Mouse (Mus musculus) limb, embryonic 13.5 days (tissue): ENCODE results near the gene Dhrs1. TPM values are rescaled to one million over a fixed set of nuclear protein-coding genes. Genes with fewer than 3 reads are reported as not detected.

Experiments
- ATAC-seq: fragments of 200-750 bp; cut with Nextera tagmentation; 2 replicates; pipeline ENCODE4 v1.8.0; 2017; ENCODE audit warnings: low read depth, moderate number of reproducible peaks, moderate TSS enrichment; ENCODE audit not compliant: low FRiP score
- H3K27ac ChIP-seq: fragments of 300-500 bp; sonication (generic); 2 replicates; pipeline ENCODE4 v1.5.1; 2015; ENCODE audit warnings: inconsistent platforms, mild to moderate bottlenecking, moderate library complexity
- H3K27me3 ChIP-seq: fragments of 300-500 bp; sonication (generic); 2 replicates; pipeline ENCODE4 v1.6.1; 2015; ENCODE audit warnings: mild to moderate bottlenecking, inconsistent platforms
- H3K36me3 ChIP-seq: fragments of 300-500 bp; sonication (generic); 2 replicates; pipeline ENCODE4 v1.6.1; 2015; ENCODE audit warnings: inconsistent platforms, mild to moderate bottlenecking, moderate library complexity
- H3K4me1 ChIP-seq: fragments of 300-500 bp; sonication (generic); 2 replicates; pipeline ENCODE4 v1.6.1; 2015; ENCODE audit warnings: inconsistent platforms
- H3K4me2 ChIP-seq: fragments of 300-500 bp; sonication (generic); replicated peaks from 2 replicates; pipeline ENCODE4 v1.6.1; 2015; ENCODE audit warnings: inconsistent platforms, mild to moderate bottlenecking, moderate library complexity
- H3K4me3 ChIP-seq: fragments of 300-500 bp; sonication (generic); 2 replicates; pipeline ENCODE4 v1.5.1; 2015; ENCODE audit warnings: moderate library complexity, mild to moderate bottlenecking, inconsistent platforms
- H3K9ac ChIP-seq: fragments of 300-500 bp; sonication (generic); 2 replicates; pipeline ENCODE4 v1.6.1; 2015; ENCODE audit warnings: mild to moderate bottlenecking, inconsistent platforms
- H3K9me3 ChIP-seq: fragments of 300-500 bp; sonication (generic); 2 replicates; pipeline ENCODE4 v1.6.1; 2016; ENCODE audit warnings: inconsistent platforms
- WGBS: fragments of 180-500 bp; shearing (Covaris S2); methylation state at CpG from one replicate; pipeline ENCODE4 v1.1.7; 2015; 5-methylcytosine and 5-hydroxymethylcytosine counted together
- polyA plus RNA-seq: library from polyadenylated mRNA; unstranded; fragments of >200 nt; fragmentation: Nextera tagmentation; extraction: Ambion mirVana; gene quantifications from 2 replicates; pipeline ENCODE4 v1.2.1, GENCODE M21; 2015

Gene Dhrs1
- polyA plus RNA-seq, 1 experiment from 2014 or later = 78.1 TPM

DNA sequence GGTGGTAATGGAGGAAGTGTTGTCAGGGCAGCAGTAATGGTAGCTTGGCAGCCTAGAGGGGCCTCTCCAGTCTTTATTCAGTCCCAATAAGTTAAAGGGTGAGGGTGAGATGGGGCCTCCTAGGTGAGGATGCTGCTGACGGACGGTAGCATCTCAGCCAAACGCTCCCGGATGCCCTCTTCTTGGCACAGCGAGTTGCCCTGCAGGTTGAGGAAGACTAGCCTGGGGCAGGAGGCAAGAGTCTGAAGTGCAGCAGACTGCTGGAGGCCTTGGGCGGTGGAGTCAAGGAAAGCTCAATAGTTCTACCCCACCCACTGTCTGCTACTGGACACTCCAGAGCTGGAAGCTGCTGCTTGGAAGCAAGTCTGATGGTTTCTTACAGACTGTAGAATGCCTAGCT, 29.2 kb downstream of the Dhrs1 start:
- no peaks in the 10 kb centered on the region for H3K9me3 ChIP-seq
- H3K36me3 ChIP-seq = peaks cover 40% of the 10 kb centered on the region
- no peak overlapping the region for H3K27ac ChIP-seq
- peaks cover 19% of the 10 kb centered on the region for H3K4me1 ChIP-seq
- H3K27me3 ChIP-seq = peaks cover 30% of the 10 kb centered on the region
- H3K4me3 ChIP-seq = no peak overlapping the region
- WGBS = 85% methylated on average over 6 of the region's 6 CpGs
- no peak overlapping the region for H3K9ac ChIP-seq
- ATAC-seq = no peak
- H3K4me2 ChIP-seq = no peak overlapping the region

DNA sequence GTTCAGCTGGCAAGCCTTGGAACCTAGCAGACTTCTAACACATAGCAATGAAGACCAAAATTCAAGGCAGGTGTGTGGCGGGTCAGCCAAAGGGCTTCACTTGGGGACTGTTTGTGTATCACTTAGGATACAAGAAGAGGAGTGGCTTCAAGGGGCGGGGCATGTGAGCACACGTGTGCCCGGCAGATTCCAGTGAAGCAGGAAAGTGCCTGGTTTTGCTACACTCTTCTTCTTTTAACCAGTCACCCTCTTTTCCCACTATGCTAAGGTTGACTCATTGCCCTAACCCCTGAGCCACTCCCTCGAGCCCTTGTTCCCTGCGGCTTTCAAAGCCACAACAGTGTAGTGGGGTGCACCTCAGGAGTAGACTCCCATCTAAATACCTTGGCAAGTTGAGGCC, 30.6 kb downstream of the Dhrs1 start:
- whole genome bisulfite sequencing = 30% methylated on average over 6 of the region's 6 CpGs
- Histone ChIP-seq H3K27ac (no peak overlapping the region), H3K9ac (no peak overlapping the region), H3K4me1 (peaks cover 12% of the 10 kb centered on the region), H3K4me2 (no peak overlapping the region), H3K4me3 (no peak overlapping the region), H3K9me3 (no peaks in the 10 kb centered on the region), H3K36me3 (peaks cover 37% of the 10 kb centered on the region), H3K27me3 (peaks cover 30% of the 10 kb centered on the region)
- ATAC-seq = no peak

DNA sequence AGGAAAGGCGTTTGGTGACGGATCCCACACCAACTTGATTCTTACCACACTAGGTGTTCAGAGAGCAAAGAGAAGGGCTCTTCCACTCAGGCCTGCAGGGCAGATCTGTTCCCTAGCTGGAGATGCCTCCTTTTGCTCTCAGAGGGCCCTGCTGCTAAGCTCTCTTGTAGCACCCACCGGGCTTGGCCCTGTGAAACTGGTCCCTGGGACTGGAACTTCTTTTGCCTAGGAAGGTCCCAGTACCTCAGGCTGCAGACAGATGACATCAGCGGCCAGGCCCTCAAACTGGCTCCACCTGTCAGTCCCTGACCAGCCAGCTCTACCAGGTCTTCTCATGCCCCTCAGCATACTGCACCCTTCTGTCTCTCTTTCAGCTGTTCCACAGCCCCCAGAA, 31.8 kb downstream of the Dhrs1 start, which contains the start of gene Tgm1:
Gene Tgm1, minus strand, starts transcription at position 198 of the 394 bp plus-strand sequence.
- H3K4me2 ChIP-seq = peak within 1 kb of the TSS; percentile 58
- H3K4me3 ChIP-seq = peak within 1 kb of the TSS; percentile 31
- 18% methylated on average over 4 of the region's 4 CpGs for WGBS
- H3K9ac ChIP-seq = peak within 1 kb of the TSS; percentile 32
- no peak within 1 kb of the TSS for H3K27ac ChIP-seq
- no peak for ATAC-seq
- peaks cover 27% of the 10 kb centered on the region for H3K36me3 ChIP-seq
- H3K4me1 ChIP-seq = peaks cover 12% of the 10 kb centered on the region
- H3K9me3 ChIP-seq = no peaks in the 10 kb centered on the region
- H3K27me3 ChIP-seq = peaks cover 30% of the 10 kb centered on the region

DNA sequence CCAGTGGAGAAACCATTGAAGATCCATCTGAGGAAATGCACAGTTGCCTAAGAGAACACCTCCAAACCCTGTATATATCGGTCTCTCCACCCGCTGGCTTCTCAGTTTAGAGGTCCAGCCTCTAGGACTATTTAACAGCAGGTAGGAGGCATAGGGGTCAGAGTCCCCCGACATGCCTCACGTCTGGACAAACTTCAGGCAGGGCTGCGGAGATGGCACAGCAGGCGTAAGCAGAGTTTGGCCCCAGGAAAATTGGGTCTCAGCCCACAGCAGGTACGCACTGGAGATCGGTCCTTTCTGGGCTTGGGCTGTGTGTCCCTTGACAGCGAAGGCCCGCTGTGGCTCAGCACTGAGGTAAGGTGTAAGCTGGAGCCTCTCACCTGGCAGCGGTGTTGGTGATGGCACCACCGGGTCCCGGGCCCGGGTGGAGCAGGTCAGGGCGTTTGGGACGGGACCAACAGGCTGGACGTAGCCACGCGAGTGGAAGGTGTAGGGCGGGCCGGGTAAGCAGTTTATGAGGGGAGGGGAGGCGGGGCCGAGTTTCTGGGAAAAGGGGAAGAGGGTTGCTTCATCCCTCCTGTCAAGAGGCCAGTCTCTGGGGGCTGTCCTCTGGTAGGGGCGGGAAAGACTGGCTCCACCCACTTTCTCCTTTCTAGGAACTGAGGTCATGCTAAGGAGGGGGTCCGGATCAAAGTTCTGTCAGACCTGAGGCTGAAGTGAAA, 32.3 kb downstream of the Dhrs1 start:
- no peaks in the 10 kb centered on the region for H3K9me3 ChIP-seq
- H3K4me3 ChIP-seq = peak overlapping the region; percentile 31
- no peak for ATAC-seq
- H3K27ac ChIP-seq = no peak overlapping the region
- H3K4me2 ChIP-seq = peak overlapping the region; percentile 58
- peaks cover 12% of the 10 kb centered on the region for H3K4me1 ChIP-seq
- WGBS = 12% methylated on average over 25 of the region's 25 CpGs
- peaks cover 22% of the 10 kb centered on the region for H3K36me3 ChIP-seq
- H3K27me3 ChIP-seq = peaks cover 30% of the 10 kb centered on the region
- H3K9ac ChIP-seq = peak overlapping the region; percentile 32

DNA sequence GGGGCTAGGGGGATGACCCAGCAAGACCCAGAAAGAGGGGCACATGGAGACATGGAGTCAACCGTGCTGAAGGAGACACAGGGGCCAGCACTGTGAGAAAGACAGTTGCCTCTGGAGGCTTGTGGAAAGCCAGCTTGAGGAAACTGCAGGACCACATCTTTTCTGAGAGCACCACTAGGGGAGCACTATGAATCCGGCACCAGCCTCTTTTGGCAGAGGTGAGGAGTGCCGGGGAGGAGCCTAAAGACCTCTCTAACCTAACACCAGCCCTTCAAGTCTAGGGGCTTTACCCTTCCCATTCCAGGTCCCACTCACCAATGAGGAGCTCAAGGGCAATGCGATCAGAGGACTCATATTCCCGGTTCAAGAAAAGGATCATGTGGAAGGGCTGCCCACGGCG, 33.7 kb downstream of the Dhrs1 start:
- Histone ChIP-seq H3K4me3 (no peak overlapping the region), H3K27ac (no peak overlapping the region), H3K9me3 (no peaks in the 10 kb centered on the region), H3K4me2 (0 out of 2 replicates have a peak overlapping the region, but pooled peaks have one; percentile 28), H3K27me3 (peaks cover 30% of the 10 kb centered on the region), H3K9ac (no peak overlapping the region), H3K36me3 (peaks cover 10% of the 10 kb centered on the region), H3K4me1 (peaks cover 12% of the 10 kb centered on the region)
- no peak for ATAC-seq
- 79% methylated on average over 7 of the region's 7 CpGs for WGBS

DNA sequence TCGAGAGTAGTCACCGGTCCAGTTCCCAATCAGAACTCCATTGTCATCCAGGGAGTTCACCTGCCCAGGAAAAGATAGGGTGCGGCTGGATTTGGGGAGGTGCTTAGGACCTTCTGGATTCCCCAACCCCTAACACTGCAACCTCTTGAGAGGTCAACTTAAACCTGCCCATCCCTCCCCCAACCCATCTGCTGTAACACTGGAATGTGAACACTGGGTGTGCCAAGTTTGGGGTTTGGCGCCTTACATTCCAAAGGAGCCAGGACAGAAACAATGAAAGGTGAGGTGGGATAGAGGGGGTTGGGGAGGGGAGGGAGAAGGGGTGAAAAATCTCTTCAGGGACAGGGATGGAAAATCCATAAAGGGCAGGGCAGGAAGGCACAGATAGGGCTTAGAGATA, 36.0 kb downstream of the Dhrs1 start:
- Histone ChIP-seq H3K4me3 (no peak overlapping the region), H3K4me2 (no peak overlapping the region), H3K9me3 (no peaks in the 10 kb centered on the region), H3K27me3 (peaks cover 30% of the 10 kb centered on the region), H3K9ac (no peak overlapping the region), H3K36me3 (no peaks in the 10 kb centered on the region), H3K4me1 (peaks cover 12% of the 10 kb centered on the region), H3K27ac (no peak overlapping the region)
- WGBS = 75% methylated on average over 4 of the region's 4 CpGs
- no peak for ATAC-seq

DNA sequence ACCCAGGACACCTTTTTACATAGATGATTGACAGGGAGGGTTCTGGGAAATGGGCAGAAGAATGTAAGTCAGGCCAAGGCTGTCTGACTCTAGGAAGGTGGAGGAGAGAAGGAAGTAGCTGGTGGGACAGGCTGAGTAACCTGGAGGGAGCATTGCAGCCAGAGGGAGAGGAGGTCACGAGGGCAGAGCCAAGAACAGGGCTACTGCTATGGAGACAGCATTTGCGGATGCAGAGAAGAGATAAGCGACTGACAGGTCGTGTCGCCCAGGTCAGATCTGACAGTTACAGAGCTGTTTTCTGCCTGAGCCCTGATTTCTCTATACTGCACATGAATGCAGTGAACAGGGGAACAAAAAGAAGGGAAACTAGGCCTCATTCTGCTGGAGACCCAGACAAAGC, 38.1 kb downstream of the Dhrs1 start:
- peaks cover 10% of the 10 kb centered on the region for H3K27me3 ChIP-seq
- H3K4me2 ChIP-seq = no peak overlapping the region
- no peaks in the 10 kb centered on the region for H3K9me3 ChIP-seq
- H3K27ac ChIP-seq = no peak overlapping the region
- H3K4me3 ChIP-seq = no peak overlapping the region
- no peak for ATAC-seq
- 0 out of 2 replicates have a peak, but pooled peaks cover 5% of the 10 kb centered on the region for H3K4me1 ChIP-seq
- H3K9ac ChIP-seq = no peak overlapping the region
- H3K36me3 ChIP-seq = no peaks in the 10 kb centered on the region
- WGBS = 84% methylated on average over 5 of the region's 5 CpGs

DNA sequence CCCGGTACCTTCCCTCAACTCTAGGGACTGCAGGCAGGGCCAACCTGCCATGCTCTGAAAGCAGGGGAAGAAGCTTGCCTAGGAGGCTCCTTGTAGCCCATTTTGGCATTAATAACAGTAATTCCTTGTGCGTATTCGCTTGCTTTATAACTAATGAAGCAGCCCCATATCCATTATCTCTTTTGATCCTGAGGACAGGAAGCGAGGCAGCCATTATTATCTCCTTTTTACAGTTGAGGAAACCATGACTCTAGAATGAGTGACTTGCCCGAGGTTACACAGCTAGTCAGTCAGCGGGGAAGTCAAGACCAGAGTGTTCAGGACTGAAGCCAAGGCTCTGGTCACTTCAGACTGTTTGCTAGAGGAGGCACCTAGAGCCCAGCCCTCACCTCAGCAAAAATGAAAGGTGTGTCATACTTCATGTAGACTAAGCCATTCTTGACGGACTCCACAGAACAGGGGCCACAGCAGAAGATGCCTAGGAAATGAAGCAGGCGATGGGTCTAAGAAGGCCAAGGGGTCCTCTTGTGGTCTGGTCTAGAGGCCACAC, 39.4 kb downstream of the Dhrs1 start:
- 85% methylated on average over 8 of the region's 8 CpGs for WGBS
- ATAC-seq = no peak
- H3K9me3 ChIP-seq = no peaks in the 10 kb centered on the region

DNA sequence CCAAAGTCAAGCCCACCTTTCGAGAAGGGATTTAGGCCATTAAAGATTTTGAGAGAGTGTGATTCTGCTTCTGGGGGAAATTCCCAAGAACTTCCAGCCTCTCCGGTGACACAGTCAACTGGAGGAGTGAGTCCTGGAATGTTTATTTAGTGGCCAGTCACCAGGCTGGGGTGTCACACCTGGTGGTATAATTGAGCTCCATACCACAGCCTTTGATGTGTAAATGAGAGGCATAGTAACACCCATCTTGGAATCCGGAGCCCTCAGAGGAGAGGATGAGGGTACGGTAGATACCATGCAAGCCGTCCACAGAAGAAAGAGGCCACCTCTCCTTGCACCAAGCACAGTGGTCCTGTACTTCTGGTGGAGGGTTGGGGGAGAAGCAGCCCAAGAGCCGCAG, 42.7 kb downstream of the Dhrs1 start:
- no peak overlapping the region for H3K4me2 ChIP-seq
- H3K9me3 ChIP-seq = no peaks in the 10 kb centered on the region
- H3K27ac ChIP-seq = no peak overlapping the region
- 0 out of 2 replicates have a peak, but pooled peaks cover 5% of the 10 kb centered on the region for H3K4me1 ChIP-seq
- no peaks in the 10 kb centered on the region for H3K36me3 ChIP-seq
- ATAC-seq = no peak
- H3K4me3 ChIP-seq = no peak overlapping the region
- no peaks in the 10 kb centered on the region for H3K27me3 ChIP-seq
- 44% methylated on average over 6 of the region's 6 CpGs for WGBS
- H3K9ac ChIP-seq = no peak overlapping the region

More for the DNA sequence above, 39.4 kb downstream of the Dhrs1 start:
- Histone ChIP-seq H3K4me2 (no peak overlapping the region), H3K36me3 (no peaks in the 10 kb centered on the region), H3K9ac (no peak overlapping the region), H3K4me1 (0 out of 2 replicates have a peak, but pooled peaks cover 5% of the 10 kb centered on the region), H3K27ac (no peak overlapping the region), H3K27me3 (no peaks in the 10 kb centered on the region), H3K4me3 (no peak overlapping the region)

DNA sequence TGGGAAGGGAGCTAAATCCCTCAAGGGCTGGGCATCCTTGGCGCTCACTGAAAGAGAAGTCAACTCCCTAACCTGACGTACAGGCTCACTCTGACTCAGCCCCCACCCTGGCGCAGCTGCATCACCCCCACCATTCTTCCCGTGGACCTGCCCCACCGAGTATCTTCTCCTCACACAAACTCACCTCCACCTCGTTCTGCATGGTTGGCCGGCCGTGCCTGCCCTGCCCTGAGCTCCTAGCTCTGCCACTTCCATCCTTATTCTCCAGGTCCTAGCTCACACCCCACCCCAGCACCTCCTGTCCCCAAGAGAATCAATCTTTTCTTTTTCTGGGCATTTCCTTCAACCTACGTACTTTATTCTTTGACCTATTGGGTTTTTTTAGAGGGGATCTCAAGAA, 44.4 kb downstream of the Dhrs1 start:
- Histone ChIP-seq H3K4me1 (0 out of 2 replicates have a peak, but pooled peaks cover 5% of the 10 kb centered on the region), H3K4me3 (no peak overlapping the region), H3K4me2 (no peak overlapping the region), H3K9ac (no peak overlapping the region), H3K9me3 (no peaks in the 10 kb centered on the region), H3K27ac (no peak overlapping the region), H3K36me3 (no peaks in the 10 kb centered on the region), H3K27me3 (no peaks in the 10 kb centered on the region)
- whole genome bisulfite sequencing = 64% methylated on average over 9 of the region's 9 CpGs
- ATAC-seq = no peak

DNA sequence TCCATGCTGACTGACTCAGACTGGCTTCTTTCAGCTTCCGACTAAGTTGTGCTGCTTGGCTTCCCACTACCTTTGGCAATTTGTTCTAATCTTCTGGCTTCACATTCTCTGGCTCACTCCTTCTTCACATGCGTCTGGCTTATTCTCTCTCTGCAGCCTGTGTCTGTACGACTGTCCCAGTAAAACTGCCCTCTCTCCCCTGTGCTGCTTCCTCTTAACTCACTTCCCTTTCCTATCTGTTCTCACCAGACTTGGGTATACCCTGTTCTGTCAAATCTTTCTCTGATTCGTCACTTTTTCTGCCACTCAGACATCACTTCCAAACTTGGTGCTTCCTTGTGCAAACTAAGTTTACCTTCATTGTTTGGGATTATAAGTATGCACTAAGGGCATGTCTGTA, 48.3 kb downstream of the Dhrs1 start:
- Histone ChIP-seq H3K27ac (no peak overlapping the region), H3K4me3 (no peak overlapping the region), H3K9me3 (no peaks in the 10 kb centered on the region), H3K27me3 (no peaks in the 10 kb centered on the region), H3K9ac (no peak overlapping the region), H3K4me2 (no peak overlapping the region), H3K4me1 (no peaks in the 10 kb centered on the region), H3K36me3 (no peaks in the 10 kb centered on the region)
- WGBS = 87% methylated on average over 4 of the region's 4 CpGs
- ATAC-seq = no peak

DNA sequence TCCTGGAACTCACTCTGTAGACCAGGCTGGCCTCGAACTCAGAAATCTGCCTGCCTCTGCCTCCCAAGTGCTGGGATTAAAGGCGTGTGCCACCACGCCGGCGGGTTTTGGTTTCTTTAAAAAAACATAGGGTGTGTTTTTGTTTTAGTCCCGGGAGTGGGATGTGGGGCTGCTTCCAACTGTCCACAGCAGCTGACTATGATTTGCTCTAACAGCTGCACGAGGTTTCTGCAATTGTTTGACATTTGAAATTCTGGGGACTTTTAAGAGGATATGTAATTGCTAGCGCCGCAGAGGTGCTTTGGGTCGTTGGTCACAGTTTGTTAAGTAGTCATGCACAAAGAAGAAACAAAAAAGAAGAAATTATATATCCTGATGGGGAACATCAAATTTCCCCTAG, 56.1 kb downstream of the Dhrs1 start:
- Histone ChIP-seq H3K4me3 (no peak overlapping the region), H3K36me3 (no peaks in the 10 kb centered on the region), H3K27ac (no peak overlapping the region), H3K4me2 (no peak overlapping the region), H3K4me1 (no peaks in the 10 kb centered on the region), H3K9ac (no peak overlapping the region), H3K9me3 (no peaks in the 10 kb centered on the region), H3K27me3 (no peaks in the 10 kb centered on the region)
- ATAC-seq = no peak
- 75% methylated on average over 10 of the region's 10 CpGs for WGBS
